Mouse (Mus musculus) hematopoietic multipotent progenitor cell, adult 10-12 weeks (in vitro differentiated cells): ENCODE results near the gene Vkorc1. TPM values are rescaled to one million over a fixed set of nuclear protein-coding genes. Genes with fewer than 3 reads are reported as not detected.

Source experiments
- polyA plus RNA-seq: library from polyadenylated mRNA; stranded (reverse); fragments of >175 nt; gene quantifications from 2 replicates; pipeline ENCODE4 v1.2.3, GENCODE M21; 2012; ENCODE audit warnings: low replicate concordance

The Vkorc1 gene
- 7.0 and 14.6 TPM in 2 replicates for polyA plus RNA-seq

DNA sequence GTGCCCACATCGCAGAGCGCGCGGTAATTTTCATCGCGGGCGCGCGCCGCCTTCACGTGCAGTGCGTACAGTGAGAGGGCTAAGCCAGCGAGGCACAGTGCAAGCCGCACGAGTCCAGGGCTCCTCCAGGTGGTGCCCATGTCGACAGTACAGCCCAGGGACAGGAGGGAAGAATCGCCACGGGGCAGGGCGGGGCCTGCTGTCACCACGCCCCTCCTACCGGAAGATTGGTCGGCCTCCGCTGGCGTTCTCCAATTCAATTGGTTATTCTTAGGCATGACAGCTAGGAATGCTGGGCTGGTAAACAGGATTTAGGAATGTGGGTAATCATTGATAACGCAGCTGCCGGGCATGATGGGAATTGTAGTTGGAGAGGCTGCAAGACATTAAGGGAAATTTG lies at the start of gene Vkorc1, which contains the start of gene Gm21974:
Gene Vkorc1, minus strand, starts transcription at position 176 of the 400 bp plus-strand sequence.
Gene Gm21974, minus strand, starts transcription at position 13 of the 400 bp plus-strand sequence.

DNA sequence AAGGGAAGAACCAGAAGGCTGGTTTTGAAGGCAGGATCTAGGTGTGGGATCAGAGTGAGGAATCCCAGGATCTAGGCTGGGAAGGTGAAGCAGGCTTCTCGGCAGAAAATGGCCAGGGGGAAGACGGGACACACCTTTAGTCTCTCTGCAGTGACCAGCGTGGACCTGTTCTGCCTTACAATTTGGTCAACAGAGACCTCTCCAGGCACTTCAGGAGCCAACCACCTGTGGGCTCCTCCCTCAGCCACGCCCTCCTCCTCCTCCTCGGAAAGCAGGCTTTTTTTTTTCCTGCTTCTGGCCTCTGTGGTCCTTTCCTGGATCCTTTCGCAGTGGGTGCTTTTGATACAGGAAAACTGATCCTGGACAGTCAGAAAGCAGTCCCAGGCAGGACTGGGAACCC lies 34.5 kb upstream of the Vkorc1 start, which contains the start of gene Prss8:
Gene Prss8, minus strand, starts transcription at position 182 of the 400 bp plus-strand sequence.

GRCm38 (mm10) chr7:127912190-127912871 lies 16.9 kb upstream of the Vkorc1 start, which contains the start of gene Kat8:
Gene Kat8 (plus strand): TSS chr7:127912516.

DNA sequence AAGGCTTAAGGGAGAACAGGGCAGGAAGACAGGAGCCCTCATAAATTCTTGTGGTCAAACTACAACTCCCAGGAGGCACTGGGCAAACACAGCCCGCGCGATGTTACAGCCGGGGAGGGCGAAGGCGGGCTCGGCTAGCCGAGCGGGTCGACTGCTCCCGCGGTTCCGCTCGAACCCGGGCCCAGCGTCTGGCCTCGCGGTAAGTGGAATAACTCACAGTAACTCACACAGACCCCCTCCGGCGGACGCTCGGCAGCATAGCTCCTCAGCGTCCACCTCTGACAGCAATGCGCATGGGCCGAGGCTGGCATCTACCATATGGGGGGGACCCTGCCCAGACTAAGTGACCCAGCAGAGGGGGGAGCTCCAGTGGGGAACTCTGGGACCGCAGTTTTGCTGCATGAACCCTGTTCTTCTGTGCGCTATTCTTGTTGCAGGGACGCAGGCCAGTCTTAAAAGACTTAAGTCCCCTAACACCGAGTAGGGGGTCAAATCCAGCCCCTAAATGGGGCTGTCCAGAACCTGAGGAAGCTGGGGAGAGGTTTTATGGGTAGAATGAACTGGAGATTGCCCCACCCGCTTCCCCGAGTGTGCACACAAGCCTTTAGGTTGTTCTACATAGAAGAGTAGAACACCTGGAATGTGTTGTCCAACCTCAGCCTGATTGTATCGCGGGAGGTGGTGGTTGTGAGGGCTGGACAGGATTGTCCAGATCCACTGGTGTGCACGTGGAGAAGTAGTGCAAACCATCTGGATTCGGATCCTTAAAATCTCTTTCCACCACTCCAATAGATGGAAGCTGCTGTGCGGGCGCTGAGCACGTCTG lies 8.8 kb upstream of the Vkorc1 start, which contains the start of gene Bckdk:
Gene Bckdk, plus strand, starts transcription at position 112 of the 826 bp plus-strand sequence.

GRCm38 (mm10) chr7:127890798-127891197 lies 4.6 kb downstream of the Vkorc1 start, which contains the start of gene Prss53:
Gene Prss53 (minus strand): TSS chr7:127890970.

GRCm38 (mm10) chr7:127876467-127877348 lies 18.7 kb downstream of the Vkorc1 start, which contains the start of gene Zfp668:
Gene Zfp668 (minus strand): TSS chr7:127876828.

DNA sequence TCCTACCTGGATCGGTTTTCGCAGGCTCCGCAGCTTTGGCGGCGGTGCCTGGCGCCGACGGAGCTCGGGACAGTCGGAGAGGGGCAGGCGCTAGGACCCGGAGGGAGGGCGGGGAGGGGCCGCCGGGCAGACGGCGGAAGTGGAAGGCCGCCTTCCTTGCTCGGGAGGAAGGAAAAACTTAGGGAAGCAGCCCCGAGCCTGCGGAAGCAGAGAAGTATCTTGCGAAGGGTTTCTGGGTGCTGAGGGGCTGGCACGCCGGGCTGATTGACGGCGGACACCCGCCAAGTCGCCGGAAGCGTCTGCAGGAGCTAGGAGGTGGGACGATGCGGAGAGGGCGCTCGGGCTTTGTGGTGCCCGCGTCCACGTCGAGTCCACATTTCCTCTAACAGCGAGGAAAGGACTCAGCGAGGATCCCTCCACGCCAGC lies 19.4 kb downstream of the Vkorc1 start, which contains the start of gene Zfp646:
Gene Zfp646, plus strand, starts transcription at position 181 of the 426 bp plus-strand sequence.

Other genes starting within 250 kb of the Vkorc1 start
- gene Bcl7c, start 186.7 kb downstream of the Vkorc1 start, polyA plus RNA-seq: 238 and 564 TPM in 2 replicates
- 0.25 TPM in 1 of 2 replicates, not detected in the other for gene Ctf1, start 182.9 kb downstream of the Vkorc1 start, polyA plus RNA-seq
- not detected in 2 replicates for gene Ctf2, start 163.5 kb downstream of the Vkorc1 start, polyA plus RNA-seq
- gene Fbxl19, start 151.1 kb downstream of the Vkorc1 start, polyA plus RNA-seq: 26.7 and 56.3 TPM in 2 replicates
- gene Orai3, start 125.8 kb downstream of the Vkorc1 start, polyA plus RNA-seq: 46.3 and 124 TPM in 2 replicates
- 61.8 and 82.0 TPM in 2 replicates for gene Setd1a, start 118.9 kb downstream of the Vkorc1 start, polyA plus RNA-seq
- 7.0 TPM in 1 of 2 replicates, not detected in the other for gene Gm49388, start 110.0 kb downstream of the Vkorc1 start, polyA plus RNA-seq
- 0.94 and 7.6 TPM in 2 replicates for gene Hsd3b7, start 95.0 kb downstream of the Vkorc1 start, polyA plus RNA-seq
- 86.0 and 101 TPM in 2 replicates for gene Stx4a, start 71.3 kb downstream of the Vkorc1 start, polyA plus RNA-seq
- 0.03 and 0.11 TPM in 2 replicates for gene Stx1b, start 71.1 kb downstream of the Vkorc1 start, polyA plus RNA-seq
- 33.7 and 53.9 TPM in 2 replicates for gene Zfp646, start 19.4 kb downstream of the Vkorc1 start, polyA plus RNA-seq
- 25.3 and 26.3 TPM in 2 replicates for gene Zfp668, start 18.8 kb downstream of the Vkorc1 start, polyA plus RNA-seq
- 0.82 and 1.2 TPM in 2 replicates for gene Prss53, start 4.6 kb downstream of the Vkorc1 start, polyA plus RNA-seq
- gene Gm21974, start 163 bp downstream of the Vkorc1 start, polyA plus RNA-seq: not detected in 2 replicates
- gene Bckdk, start 8.5 kb upstream of the Vkorc1 start, polyA plus RNA-seq: 76.6 and 120 TPM in 2 replicates
- gene Kat8, start 16.9 kb upstream of the Vkorc1 start, polyA plus RNA-seq: 5.5 and 8.5 TPM in 2 replicates
- gene Prss8, start 34.5 kb upstream of the Vkorc1 start, polyA plus RNA-seq: 0.07 and 0.15 TPM in 2 replicates
- gene Prss36, start 51.1 kb upstream of the Vkorc1 start, polyA plus RNA-seq: 3.6 and 6.7 TPM in 2 replicates
- gene Fus, start 71.8 kb upstream of the Vkorc1 start, polyA plus RNA-seq: 277 and 346 TPM in 2 replicates
- 8.6 and 9.0 TPM in 2 replicates for gene Pycard, start 98.2 kb upstream of the Vkorc1 start, polyA plus RNA-seq
- 0.35 and 1.2 TPM in 2 replicates for gene Trim72, start 108.3 kb upstream of the Vkorc1 start, polyA plus RNA-seq
- 16.1 and 24.0 TPM in 2 replicates for gene Itgam, start 167.0 kb upstream of the Vkorc1 start, polyA plus RNA-seq
- 0.16 and 1.5 TPM in 2 replicates for gene Gm49368, start 167.1 kb upstream of the Vkorc1 start, polyA plus RNA-seq
- 17.8 and 30.0 TPM in 2 replicates for gene Itgax, start 233.9 kb upstream of the Vkorc1 start, polyA plus RNA-seq